Mouse (Mus musculus) liver, postnatal 0 days (tissue): ENCODE data around the gene Pla2g7.

Experiments used
- CTCF ChIP-seq: sonication (generic); IDR thresholded peaks from 2 replicates; pipeline ENCODE4 v1.5.1; 2016; ENCODE audit warnings: antibody characterized with exemption, low read depth
- EP300 ChIP-seq: IDR thresholded peaks from 2 replicates; pipeline ENCODE4 v1.6.1; 2016; ENCODE audit warnings: antibody characterized with exemption, low read depth, mild to moderate bottlenecking

DNA sequence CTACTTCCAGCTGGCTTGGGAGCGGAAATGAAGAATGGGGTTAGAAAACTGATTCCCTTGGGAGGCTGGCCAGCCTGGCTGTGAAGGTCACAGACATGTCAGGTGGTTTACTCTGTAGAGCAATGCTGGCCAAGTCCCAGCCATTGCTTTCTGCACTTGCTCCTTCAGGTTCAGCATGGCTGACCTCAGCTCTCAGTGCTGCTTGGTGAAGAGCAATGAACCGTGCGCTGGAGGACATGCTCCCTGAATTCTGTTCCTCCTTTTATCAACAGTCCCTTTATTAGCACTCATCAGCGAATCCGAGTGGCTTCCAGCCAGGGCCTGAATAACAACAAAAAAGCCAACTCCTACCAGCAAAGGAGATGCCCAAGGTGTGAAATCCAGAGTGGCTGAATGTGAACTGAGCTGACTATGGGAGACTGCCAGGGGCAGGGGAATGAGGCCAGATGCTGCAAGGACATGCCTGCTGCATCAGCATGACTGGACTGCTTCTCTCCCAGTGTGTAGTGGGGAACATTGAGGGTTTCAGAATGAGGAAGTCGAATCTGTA lies 10.3 kb upstream of the Pla2g7 start:
- TF ChIP-seq CTCF, result no peak
- no peak for TF ChIP-seq EP300
